Mouse (Mus musculus) adrenal gland, postnatal 25 days (tissue): ENCODE measurements at regions not wholly inside any gene's neighbourhood (a gene's known extent, or its start where the extent isn't known, plus 50 kb on each side); places are given as distances from the start of the nearest gene placed in this dataset.

Source experiments
- DNase-seq: peaks from one replicate; pipeline ENCODE4 v3.0.0; 2021; ENCODE audit warnings: mixed read lengths

GRCm38 (mm10) chr6:71012436-71012822 lies 56.1 kb downstream of the Foxi3 start:
- no peak for DNase-seq

- peak; percentile 27 for DNase-seq
Measured at GRCm38 (mm10) chr6:71012823-71013461, 56.6 kb downstream of the Foxi3 start.

GRCm38 (mm10) chr6:71016388-71016787 lies 60.1 kb downstream of the Foxi3 start:
- no peak for DNase-seq

- DNase-seq = no peak
Measured at GRCm38 (mm10) chr6:71021353-71021752, 65.0 kb downstream of the Foxi3 start.

- no peak for DNase-seq
Measured at GRCm38 (mm10) chr6:71025472-71025871, 69.1 kb downstream of the Foxi3 start.

- no peak for DNase-seq
Measured at GRCm38 (mm10) chr6:71029663-71030062, 73.3 kb downstream of the Foxi3 start.

- DNase-seq = no peak
Measured at GRCm38 (mm10) chr6:71030541-71030940, 74.2 kb downstream of the Foxi3 start.

GRCm38 (mm10) chr6:71044241-71044640 lies 87.9 kb downstream of the Foxi3 start:
- no peak for DNase-seq

- no peak for DNase-seq
Measured at GRCm38 (mm10) chr6:71045261-71045660, 88.9 kb downstream of the Foxi3 start.

GRCm38 (mm10) chr6:71048199-71049094 lies 92.1 kb downstream of the Foxi3 start:
- peak; percentile 31 for DNase-seq

GRCm38 (mm10) chr6:71050248-71050647 lies 93.9 kb downstream of the Foxi3 start:
- no peak for DNase-seq

GRCm38 (mm10) chr6:71050754-71051213 lies 93.5 kb downstream of the Thnsl2 start:
- no peak for DNase-seq

GRCm38 (mm10) chr6:71057209-71057858 lies 86.9 kb downstream of the Thnsl2 start:
- DNase-seq = no peak

- DNase-seq = no peak
Measured at GRCm38 (mm10) chr6:71060116-71060515, 84.1 kb downstream of the Thnsl2 start.

- DNase-seq = no peak
Measured at GRCm38 (mm10) chr6:71062980-71063379, 81.3 kb downstream of the Thnsl2 start.

GRCm38 (mm10) chr6:71065428-71065827 lies 78.8 kb downstream of the Thnsl2 start:
- DNase-seq = no peak

- DNase-seq = no peak
Measured at GRCm38 (mm10) chr6:71069229-71069628, 75.0 kb downstream of the Thnsl2 start.

- DNase-seq = no peak
Measured at GRCm38 (mm10) chr6:71074789-71075191, 69.4 kb downstream of the Thnsl2 start.
